Mouse (Mus musculus): ENCODE results near the gene Nkd1.

Gene Nkd1

DNA sequence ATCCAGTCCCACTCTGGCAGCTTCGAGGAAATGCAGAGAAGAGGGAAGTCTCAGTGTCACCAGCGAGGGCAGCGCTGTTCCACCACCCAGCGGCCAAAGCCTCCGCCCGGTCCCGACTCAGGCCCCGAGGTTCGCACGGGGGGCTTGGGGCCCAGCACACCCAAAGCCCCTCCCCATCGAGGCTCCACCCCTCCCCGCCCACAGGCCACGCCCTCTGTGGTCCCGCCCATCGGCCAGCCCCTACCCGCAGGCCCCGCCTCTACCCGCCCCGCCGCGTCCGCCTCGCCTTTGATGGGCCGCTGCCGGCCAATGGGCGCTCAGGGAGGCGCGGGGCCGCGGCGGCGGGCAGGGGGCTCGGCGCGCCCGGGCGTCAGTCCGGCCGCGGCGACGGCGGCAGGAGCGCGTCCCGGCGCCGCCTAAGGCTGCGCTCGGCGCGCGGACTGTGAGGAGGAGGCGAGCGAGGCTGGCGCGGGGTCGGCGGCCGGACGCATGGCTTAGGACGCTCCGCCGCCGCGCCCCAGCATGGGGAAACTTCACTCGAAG, at the start of gene Nkd1:
Nkd1 (plus strand) TSS at position 370 of the 543 bp plus-strand sequence.
- DNase-seq (ENCODE audit: low read depth, low spot score), result peak; percentile 66

DNA sequence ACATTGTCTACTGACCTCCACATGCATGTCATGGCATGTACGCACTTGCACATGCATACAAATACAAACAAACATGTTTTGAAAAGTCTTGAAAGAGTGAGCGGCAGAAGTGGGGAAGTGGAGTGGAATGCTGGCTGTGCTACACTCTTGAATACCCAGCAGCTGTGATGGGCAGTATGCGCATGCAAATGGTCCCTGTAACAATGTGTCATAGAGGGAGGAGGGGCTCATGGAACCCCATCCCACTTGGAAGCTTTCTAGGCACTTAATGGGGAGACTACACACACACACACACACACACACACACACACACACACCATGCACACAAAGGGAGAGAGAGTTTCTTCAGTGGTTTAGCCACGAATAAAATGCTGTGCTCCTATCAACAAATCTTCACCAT, 39.9 kb upstream of the Nkd1 start:
- no peak for DNase-seq (ENCODE audit: low read depth, low spot score)

GRCm38 (mm10) chr8:88488391-88488829, 32.7 kb upstream of the Nkd1 start:
- no peak for DNase-seq (ENCODE audit: low read depth, low spot score)

- DNase-seq (ENCODE audit: low read depth, low spot score), result no peak
Measured at GRCm38 (mm10) chr8:88494076-88494475, 27.1 kb upstream of the Nkd1 start.

GRCm38 (mm10) chr8:88495071-88495805, 25.9 kb upstream of the Nkd1 start:
- DNase-seq (ENCODE audit: low read depth, low spot score), result no peak

- DNase-seq (ENCODE audit: low read depth, low spot score), result no peak
Measured at GRCm38 (mm10) chr8:88502143-88502542, 19.0 kb upstream of the Nkd1 start.

DNA sequence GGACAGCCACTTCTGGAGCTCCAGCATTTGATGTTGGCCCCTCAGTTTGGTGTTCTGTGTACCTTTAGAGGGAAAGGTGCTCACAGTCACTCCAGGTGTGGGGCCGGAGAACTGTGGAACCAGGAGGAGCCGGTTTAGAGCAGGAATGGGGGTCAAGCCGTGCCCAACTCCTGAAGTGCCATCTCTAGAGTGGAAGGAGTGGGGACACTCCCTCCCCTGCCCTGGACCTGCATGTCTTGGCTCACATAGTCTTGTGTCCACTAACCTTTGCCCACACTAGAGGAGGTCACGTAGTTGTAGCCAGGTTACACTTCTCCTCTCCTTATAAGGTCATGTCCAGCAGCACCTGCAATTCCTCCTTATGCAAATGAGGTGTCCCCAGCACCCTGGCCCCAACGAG, 14.2 kb upstream of the Nkd1 start:
- no peak for DNase-seq (ENCODE audit: low read depth, low spot score)

- no peak for DNase-seq (ENCODE audit: low read depth, low spot score)
Measured at GRCm38 (mm10) chr8:88511061-88511460, 10.1 kb upstream of the Nkd1 start.

DNA sequence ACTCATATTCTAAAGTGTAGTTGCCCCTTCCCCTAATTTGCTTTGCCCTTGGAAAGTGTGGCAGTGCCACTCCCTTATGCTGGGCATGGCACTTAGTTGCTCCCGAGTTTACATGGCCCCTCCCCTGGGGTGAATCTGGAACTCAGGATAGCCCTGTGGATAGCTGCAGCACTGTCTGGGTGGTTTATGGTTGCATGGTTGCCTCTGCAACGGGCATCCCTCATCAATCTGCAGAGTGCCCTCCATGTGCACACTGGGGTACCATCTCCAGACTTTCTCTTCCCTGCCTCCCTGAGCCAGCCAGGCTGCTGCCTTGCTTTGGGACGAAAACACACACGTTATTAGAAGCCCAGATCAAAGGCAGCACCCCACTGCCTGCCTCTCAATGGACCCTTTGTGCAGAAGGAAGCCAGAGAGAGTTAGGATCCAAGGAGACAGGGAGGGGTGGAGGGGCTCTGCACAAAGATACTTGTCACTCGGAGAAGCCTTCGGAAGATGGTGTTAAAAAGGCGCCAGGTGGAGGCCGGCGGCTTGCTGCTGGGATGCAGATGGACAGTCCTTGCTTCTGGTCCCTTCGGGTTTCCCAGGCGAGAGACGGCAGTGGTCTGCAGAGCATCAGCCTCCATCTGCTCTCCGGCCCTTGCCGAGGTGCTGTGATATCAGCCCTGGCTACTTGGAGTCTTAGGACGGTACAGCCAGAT, 8.9 kb upstream of the Nkd1 start:
- DNase-seq (ENCODE audit: low read depth, low spot score), result no peak

DNA sequence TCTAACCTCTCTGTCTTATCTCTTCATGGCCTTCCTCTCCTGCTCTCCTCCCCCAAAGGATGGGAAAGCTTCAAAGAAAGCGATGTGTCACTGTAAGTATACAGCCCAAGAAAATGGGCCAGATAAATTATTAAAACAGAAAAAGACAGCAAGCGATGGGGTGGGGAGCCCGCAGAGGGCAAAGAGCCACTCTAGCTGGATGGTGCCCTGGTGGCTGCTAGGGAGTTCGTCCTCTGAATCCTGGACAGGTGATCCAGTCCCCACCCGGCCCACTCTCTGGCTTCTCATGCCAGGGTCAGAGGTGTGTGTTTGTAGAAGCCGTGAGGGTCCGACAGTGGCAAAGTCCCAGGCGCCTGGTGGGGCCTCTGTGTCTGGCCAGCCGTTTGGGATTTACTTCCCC, 3.1 kb upstream of the Nkd1 start:
- DNase-seq (ENCODE audit: low read depth, low spot score), result no peak

DNA sequence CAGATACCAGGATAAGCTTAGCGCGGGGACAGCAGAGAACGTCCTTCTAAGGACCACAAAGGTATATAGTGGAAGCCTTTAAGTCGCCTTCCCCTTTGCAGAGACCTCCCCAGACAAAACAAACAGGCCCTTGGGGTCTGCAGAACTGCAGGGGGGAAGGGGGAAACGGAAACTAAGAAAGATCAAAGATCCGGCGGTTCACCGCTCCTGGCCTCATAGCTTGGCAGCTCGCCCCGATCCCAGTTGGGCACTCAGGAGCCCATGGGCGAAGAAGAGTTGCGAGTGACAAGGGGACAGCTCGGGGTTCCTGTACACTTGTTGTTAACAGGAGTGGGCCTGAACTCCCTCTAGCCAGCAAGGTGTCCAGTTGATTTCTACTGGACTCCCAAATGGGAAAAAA, 773 bp upstream of the Nkd1 start:
- peak; percentile 2 for DNase-seq (ENCODE audit: low read depth, low spot score)

GRCm38 (mm10) chr8:88521541-88522414, 624 bp downstream of the Nkd1 start:
- peak; percentile 40 for DNase-seq (ENCODE audit: low read depth, low spot score)

DNA sequence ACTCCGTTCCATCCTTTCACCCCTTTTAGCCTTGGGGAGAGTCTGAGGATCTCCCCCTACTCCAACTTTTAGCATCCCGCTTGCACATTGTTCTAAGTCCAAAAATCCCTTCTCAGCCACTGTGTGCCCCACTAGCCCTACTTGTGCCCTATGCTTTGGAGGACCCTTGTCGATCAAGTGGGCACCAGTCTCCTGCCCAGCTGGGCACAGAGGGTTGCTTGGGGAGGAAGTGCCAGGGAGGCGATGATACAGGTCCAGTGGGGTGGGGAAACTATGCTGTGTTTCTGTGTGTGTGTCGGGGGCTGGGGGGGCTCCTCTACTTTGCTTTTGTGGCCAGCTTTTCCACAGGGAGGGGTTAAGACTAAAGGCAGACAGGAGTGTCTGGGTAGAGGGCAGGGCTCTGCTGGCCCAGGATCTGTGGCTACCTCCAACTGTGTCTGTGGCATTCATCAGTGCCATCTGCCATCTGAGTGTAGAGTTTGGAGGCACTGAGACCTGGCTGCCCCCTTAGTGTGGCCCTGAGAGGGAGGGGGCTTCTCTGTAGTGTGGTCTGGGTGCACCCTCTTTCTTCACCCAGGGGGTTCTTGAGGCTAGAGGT, 1.4 kb downstream of the Nkd1 start:
- no peak for DNase-seq (ENCODE audit: low read depth, low spot score)

GRCm38 (mm10) chr8:88523621-88524020, 2.5 kb downstream of the Nkd1 start:
- no peak for DNase-seq (ENCODE audit: low read depth, low spot score)

- DNase-seq (ENCODE audit: low read depth, low spot score), result no peak
Measured at GRCm38 (mm10) chr8:88524132-88524531, 3.0 kb downstream of the Nkd1 start.

- no peak for DNase-seq (ENCODE audit: low read depth, low spot score)
Measured at GRCm38 (mm10) chr8:88524851-88525250, 3.7 kb downstream of the Nkd1 start.

- no peak for DNase-seq (ENCODE audit: low read depth, low spot score)
Measured at GRCm38 (mm10) chr8:88526296-88526695, 5.1 kb downstream of the Nkd1 start.

DNA sequence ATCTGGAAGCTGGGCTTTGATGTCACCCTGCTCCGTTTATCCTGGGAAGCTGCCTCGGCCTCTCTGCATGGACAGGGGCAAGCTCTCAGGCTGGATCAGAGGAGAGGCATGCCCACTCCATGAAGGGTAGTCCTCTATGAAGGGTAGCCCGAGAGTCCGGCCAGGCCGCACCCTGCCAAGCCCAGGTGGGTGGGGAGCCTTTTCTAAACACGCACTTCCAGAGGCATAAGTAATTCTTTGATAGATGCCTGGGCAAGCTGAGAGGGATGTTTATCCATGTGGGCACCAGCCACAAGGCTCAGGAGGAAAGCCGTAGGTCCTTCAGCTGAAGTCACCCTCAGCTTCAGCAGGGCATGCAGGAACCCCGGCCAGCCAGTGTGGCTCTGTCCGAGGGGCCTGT, 7.0 kb downstream of the Nkd1 start:
- no peak for DNase-seq (ENCODE audit: low read depth, low spot score)

- peak; percentile 7 for DNase-seq (ENCODE audit: low read depth, low spot score)
Measured at GRCm38 (mm10) chr8:88529798-88530197, 8.6 kb downstream of the Nkd1 start.

GRCm38 (mm10) chr8:88537081-88537480, 15.9 kb downstream of the Nkd1 start:
- no peak for DNase-seq (ENCODE audit: low read depth, low spot score)

Measured in CD4-positive, CD25-positive, alpha-beta regulatory T cell, adult 2 months (primary cell).